Mouse (Mus musculus): ENCODE measurements around the gene Bsn.

Gene Bsn

DNA sequence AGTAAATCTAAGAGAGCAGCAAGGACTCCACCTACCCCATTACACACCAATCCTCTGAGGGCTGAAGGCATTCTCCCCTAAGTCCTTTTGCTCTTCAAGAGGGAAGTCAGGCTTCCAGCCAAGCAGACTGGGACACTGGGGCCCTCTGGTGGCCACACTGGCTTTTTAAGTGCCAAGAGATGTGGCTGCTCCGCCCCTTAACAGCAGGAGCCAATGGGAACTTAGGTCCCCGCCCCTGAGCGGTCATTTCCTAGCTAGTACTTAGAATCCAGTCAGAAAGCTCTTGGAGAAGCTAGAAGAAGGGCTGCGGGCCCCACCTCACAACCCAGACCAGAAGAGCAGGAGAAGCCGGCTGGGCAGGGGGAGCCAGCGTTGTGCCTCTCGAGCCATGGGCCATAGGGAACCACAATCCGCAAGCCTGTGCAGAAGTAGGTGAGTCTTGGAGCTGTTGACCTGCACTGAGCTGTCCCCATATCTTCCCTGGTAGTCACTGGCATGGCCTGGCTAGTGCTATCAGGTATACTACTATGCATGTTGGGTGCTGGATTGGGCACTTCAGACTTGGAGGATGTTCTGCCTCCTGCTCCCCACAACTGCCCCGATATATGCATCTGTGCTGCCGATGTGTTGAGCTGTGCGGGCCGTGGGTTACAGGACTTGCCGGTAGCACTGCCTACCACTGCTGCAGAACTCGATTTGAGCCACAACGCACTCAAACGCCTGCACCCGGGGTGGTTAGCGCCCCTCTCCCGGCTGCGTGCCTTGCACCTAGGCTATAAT, 137.1 kb downstream of the Bsn start, which contains the start of gene Amigo3:
Gene Amigo3, plus strand, starts transcription at position 275 of the 780 bp plus-strand sequence.
- in situ Hi-C loops (cut with MboI; ENCODE audit: low pct_unique_long_range_greater_than_20kb in 1 of 2, low sequenced_read_pairs in 2 of 2, unreplicated experiment in 1 of 2): no loop called here

GRCm38 (mm10) chr9:108052411-108052810, 137.8 kb downstream of the Bsn start:
- in situ Hi-C loops (cut with MboI; ENCODE audit: low pct_unique_long_range_greater_than_20kb in 1 of 2, low sequenced_read_pairs in 2 of 2, unreplicated experiment in 1 of 2): no loop called here

GRCm38 (mm10) chr9:108051931-108052220, 138.3 kb downstream of the Bsn start:
- in situ Hi-C loops (cut with MboI; ENCODE audit: low pct_unique_long_range_greater_than_20kb in 1 of 2, low sequenced_read_pairs in 2 of 2, unreplicated experiment in 1 of 2): no loop called here

GRCm38 (mm10) chr9:108051184-108051930, 138.8 kb downstream of the Bsn start:
- in situ Hi-C loops (cut with MboI; ENCODE audit: low pct_unique_long_range_greater_than_20kb in 1 of 2, low sequenced_read_pairs in 2 of 2, unreplicated experiment in 1 of 2): no loop called here

DNA sequence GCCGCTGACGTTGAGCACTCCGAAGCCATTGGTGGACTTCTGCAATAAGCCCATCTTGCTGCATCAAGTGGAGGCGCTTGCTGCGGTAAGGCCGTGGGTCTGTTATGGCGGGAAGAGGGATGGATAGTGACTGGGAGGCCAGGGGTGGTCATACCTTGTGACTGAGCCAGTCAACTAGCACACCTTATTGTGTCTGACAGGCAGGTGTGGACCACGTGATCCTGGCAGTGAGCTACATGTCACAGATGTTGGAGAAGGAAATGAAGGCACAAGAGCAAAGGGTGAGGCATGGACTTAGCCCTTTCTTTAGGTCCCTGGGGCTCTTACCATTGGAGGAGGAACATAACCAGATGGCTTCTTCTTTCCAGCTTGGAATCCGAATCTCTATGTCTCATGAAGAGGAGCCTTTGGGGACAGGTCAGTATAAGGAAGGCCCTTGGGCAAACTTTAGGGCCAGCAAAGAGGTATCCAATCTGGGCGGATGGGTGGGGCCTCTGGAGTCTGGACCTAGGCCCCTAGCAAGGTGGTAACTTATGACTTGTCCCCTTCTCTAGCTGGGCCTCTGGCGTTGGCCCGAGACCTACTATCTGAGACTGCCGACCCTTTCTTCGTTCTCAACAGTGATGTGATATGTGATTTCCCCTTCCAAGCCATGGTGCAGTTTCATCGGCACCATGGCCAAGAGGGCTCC, 140.5 kb downstream of the Bsn start:
- in situ Hi-C loops (cut with MboI; ENCODE audit: low pct_unique_long_range_greater_than_20kb in 1 of 2, low sequenced_read_pairs in 2 of 2, unreplicated experiment in 1 of 2): no loop called here

GRCm38 (mm10) chr9:108049016-108049455, 141.1 kb downstream of the Bsn start, which contains the start of gene Gmppb:
Gene Gmppb, plus strand, starts transcription at chr9:108049242.
- in situ Hi-C loops (cut with MboI; ENCODE audit: low pct_unique_long_range_greater_than_20kb in 1 of 2, low sequenced_read_pairs in 2 of 2, unreplicated experiment in 1 of 2): no loop called here

GRCm38 (mm10) chr9:108048566-108048955, 141.6 kb downstream of the Bsn start:
- in situ Hi-C loops (cut with MboI; ENCODE audit: low pct_unique_long_range_greater_than_20kb in 1 of 2, low sequenced_read_pairs in 2 of 2, unreplicated experiment in 1 of 2): no loop called here

DNA sequence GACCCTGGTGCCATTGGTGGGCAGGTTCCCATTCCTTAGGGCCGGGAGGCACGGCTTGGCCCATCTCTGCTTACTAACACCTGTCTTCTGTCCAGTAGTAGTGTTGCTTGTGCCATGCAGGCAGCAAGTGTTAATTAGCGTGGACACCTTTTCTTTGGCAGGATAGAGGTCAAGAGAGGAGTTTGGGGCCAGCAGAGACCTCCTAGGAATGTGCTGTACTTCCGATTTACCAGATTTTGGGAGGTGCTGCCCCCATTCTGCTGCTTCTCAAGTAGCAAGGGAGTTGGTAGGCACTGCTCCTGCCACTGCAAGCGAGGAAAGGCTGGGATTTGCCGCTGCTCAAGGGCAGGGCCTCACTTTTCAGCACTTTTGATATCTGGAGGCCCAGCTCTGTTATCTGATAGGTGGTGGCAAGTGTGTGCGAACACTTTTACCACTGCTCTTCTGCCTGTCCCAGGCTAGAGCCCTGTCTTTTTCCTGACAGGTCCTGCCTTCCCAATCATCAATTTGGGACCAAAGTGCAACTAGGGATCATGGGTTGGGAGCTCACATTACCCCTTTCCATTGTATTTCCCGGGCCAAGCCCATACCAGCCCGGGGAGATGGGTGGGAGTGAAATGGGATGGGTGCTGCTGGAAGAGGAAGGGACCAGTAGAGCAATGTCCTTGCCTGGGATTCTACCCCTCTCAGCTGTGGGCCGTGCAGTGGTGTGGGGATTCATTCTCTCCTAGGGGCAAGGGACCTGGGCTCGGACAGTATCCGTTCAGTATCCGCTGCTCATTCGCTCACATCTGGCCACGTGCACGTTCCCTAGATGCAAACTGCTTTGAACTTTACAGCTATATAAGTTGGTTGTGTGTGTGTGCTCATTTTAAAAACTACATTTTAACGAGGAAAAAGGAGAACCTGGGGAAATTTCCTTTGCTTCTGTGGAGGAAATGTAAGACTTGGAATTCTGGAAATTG, 142.3 kb downstream of the Bsn start:
- in situ Hi-C loops (cut with MboI; ENCODE audit: low pct_unique_long_range_greater_than_20kb in 1 of 2, low sequenced_read_pairs in 2 of 2, unreplicated experiment in 1 of 2): no loop called here

- in situ Hi-C loops (cut with MboI; ENCODE audit: low pct_unique_long_range_greater_than_20kb in 1 of 2, low sequenced_read_pairs in 2 of 2, unreplicated experiment in 1 of 2): no loop called here
Observed at GRCm38 (mm10) chr9:108046582-108046981, 143.6 kb downstream of the Bsn start.
